Mouse (Mus musculus): ENCODE data around the gene Gpc6.
A peak's percentile ranks its signal among the peaks of the same experiment; 100 is the strongest.

Gene Gpc6

DNA sequence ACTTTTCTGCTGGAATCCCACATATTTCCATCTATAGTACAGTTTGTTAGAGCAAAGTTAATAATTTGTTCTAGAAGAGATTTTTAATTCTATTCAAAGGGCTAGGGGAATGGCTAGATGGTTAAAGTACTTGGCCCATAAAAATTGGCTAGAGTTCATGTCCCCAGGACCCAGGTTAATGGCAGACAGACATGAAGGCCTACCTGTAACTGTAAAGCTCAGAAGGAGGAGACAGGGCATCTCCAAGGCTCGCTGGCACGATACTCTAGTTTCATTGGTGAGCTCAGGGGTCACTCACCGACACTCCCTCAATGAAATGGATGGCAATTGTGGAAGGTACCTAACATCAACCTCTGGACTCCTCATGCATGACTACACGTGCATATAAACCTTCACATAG, 725.0 kb downstream of the Gpc6 start:
- no peak for DNase-seq

DNA sequence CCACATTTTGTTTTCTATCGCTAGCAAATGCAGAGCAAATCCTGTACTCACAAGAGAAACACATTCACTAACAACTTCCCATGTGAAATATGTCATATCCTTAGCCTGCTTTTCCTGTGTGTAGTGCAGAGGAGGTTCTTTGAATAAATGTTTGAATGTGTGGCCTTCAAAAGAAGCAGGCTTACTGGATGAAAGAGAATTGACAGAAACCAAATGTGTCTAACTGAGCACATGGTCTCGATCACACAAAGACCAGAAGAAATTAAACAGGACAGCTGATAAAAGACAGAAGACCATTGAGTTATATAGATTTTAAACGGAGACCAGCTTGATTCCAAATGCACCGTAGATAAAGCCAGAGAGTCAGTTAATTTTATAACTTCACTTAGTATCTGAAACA, 726.2 kb downstream of the Gpc6 start:
- no peak for DNase-seq

DNA sequence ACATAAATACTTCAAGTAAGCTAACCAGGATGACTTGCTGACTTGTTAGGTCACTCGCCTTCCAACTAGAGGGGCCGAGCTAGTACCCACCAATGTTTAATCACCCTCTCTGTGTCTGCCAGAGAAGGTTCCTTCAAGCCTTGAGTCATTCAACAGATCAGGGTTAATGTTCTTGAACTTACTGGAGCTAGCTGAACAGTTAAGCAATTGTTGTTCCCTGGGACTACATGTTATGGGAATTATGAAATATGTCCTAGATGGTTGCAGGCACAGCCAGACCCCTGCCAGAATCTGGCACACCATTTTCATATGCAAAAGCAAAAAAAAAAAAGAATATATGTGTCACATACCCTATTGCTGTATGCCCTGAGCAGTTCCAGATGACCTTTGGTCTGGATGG, 726.8 kb downstream of the Gpc6 start:
- DNase-seq, result no peak

DNA sequence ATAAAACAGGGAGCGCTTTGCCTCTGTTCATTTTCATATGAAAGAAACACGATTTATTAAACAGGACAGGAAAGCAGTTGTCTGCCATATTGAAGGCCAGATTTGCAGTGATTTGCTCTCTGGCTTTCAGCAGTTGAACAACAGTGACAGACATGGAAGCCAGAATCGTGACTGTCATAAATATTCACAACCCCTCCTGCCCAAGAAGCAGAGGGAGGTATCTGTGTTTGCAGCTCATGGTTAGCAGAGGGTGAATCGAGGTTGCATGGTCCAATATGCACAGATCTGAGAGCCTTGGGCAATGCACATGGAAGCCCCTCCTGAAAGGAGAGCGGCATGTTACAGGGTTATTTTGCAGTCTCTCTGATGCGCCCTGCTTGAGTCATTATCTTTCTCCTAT, 730.3 kb downstream of the Gpc6 start:
- DNase-seq, result no peak

DNA sequence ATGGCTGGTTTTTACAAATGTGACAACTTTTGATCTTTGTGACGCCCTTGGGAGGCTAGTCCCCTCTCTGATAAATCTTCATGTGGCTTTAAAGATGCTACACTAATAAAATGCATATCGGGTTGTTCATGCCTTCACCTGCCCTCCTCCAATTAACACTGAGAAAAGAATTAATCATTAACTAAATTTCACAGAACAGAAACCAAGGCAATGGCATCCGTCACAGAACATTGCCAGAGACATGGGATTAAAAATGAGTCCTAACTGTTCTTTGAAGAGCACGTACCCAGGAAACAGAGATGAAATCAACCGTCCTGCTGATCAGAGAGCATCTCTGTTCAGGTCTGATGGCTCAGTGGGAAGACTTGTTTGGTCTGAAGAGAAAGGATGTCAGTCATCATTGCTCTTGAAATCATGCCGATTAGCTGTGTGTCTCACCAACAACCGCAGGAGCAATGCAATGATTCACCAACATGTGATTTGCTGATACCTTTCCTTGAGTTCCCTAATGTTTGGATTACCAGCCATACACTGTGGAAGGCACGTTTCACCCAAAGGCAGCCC, 734.2 kb downstream of the Gpc6 start:
- DNase-seq, result no peak

DNA sequence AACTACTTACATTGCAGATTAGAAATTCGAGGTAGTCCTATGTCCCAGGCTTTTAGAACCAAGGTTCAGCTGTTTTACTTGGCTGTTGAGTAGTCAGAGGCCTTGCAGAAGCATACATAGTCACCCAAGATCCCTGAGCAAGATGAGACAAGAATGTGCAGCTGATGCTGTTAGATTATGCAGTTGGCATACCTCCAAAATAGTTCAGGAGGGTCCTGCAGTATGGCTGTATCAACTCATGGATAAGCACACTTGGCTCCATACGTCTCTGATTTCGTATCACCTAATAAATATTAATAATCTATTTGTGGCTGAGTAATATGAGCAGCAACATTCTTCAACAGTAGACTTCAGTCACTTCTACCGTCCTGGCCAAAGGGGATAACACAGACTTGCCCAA, 737.1 kb downstream of the Gpc6 start:
- DNase-seq, result no peak

DNA sequence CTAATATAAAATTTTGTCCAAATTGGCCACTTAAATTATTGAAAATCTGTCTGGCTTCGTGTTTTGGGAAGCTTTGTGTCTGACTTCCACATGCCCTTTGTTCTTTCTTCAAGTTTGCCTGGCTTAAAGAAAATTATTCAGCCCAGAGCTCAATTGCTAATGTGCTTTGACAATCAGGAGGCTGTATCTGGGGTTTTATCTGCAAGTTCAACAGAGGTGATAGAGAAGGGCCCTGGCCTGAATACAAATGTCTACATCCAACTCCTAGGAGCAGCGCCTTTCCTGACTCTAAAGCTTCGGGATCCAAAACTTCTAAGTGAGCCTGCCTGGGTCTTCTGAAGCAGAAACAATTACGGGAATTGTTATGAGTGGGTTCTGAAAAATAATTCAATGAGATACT, 739.7 kb downstream of the Gpc6 start:
- no peak for DNase-seq

DNA sequence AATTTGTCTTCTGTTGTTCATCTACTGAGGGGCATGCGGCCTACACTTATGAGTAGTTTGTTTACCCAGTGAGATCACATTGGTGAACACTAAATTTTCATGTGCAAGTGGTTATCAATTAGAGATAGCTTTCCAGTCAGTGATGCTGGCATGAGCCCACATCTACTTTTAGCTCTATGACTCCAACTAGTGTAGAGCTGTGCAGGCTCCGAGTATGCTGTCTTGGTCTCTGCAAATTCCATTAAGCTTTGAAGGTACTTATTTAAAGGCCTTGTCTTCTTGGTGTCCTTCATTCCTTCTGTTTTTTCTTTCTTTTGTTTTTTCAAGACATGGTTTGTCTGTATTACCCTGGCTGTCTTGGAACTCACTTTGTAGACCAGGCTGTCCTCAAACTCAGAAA, 741.0 kb downstream of the Gpc6 start:
- DNase-seq, result no peak

DNA sequence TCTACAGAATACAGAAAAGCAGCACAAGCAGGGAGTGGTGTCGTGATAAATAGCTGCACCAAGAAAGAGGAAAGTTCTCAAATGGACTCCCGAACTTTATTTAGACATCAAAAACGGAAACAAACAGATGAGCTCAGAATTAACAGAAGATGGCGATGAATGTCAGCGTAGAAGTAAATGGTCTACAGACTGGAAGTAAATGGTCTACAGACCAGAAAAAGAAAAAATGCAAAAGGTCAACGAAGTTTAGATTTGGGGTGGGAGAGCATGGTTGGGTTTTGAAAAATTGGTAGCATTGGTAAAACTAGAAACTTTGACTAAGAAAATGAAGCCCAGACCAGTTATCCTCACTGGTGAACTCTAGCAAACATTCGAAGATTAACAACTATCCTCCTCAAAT, 748.4 kb downstream of the Gpc6 start:
- no peak for DNase-seq

DNA sequence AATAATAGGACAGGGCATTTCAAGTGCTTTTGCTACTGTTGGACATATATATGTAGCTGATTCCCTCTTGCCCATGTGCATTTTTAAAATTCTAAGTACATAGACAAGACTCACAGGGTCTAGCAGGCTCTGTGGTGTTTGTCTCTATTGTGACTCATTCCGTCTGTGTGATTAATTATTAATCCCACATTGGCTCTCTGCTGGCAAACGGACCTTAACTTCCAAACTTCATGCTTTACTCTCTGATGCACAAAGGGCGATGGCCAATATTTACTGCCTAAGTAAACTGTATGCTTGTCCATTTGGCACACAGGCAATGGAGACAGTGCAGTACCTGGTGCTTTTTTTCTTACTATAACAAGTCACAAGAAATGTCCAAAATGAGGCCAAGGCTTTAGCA, 749.4 kb downstream of the Gpc6 start:
- DNase-seq, result no peak

DNA sequence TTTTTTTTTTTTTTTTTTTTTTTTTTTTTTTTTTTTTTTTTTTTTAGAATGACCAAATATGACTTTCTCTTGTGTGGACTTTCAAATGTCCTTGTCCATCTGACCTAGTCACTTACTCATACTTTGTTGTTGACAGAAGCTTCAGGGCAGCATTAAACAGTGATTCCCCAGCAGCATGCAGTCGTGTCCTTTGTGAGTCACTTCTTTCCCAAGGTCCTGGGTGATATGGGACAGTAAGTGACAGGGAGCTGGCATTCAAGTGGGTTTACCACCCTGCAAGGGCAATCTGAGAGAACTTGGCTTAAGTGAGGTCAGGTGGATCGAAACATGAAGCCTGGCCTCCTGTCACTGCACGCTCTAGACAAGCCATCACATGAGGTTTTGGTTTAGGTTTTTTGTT, 754.8 kb downstream of the Gpc6 start:
- no peak for DNase-seq

DNA sequence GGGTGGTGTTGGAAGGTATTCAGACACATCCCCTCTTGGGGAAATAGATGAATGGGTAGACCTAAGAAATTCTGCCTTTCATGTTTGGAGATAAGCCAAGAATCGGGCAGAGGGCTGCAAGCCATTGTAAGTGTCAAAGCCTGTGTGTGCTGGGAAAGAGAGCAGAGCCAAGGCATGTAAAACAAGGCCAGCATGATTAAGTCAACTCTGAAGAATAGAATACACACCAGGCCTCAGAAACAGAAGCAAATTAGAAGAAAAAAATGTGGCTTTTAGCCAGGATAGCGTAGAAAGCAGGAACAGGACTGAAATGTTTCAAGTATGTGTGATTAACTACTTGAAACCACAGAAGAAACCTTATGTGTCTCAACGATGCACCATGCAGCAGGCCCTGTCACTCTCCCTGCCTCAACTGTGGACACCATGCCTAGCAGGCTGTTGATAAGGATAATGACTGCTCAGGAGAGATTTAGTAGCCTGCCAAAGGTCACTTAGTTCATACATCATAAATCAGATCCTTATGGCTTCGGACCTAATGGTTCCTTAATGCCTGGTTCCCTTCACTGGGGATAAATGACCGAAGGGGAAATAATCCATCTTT, 756.3 kb downstream of the Gpc6 start:
- DNase-seq, result no peak

DNA sequence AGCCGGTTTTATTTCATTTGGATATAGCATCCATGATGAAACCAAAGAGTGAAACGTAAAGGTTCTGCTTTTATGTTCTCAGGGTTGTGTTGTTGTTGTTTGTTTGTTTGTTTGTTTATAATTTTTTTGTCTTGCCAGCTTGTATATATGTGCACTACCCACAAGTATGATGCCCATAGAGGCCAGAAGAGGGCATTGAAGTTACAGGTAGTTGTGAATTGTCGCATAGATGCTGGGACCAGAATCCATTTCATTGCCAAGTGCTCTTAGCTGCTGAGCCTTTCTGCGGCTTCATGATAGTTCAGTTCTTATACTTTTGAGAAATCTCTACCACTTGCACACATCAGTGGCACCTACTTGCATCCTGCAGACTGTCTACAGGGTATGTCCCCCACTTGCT, 758.0 kb downstream of the Gpc6 start:
- no peak for DNase-seq

DNA sequence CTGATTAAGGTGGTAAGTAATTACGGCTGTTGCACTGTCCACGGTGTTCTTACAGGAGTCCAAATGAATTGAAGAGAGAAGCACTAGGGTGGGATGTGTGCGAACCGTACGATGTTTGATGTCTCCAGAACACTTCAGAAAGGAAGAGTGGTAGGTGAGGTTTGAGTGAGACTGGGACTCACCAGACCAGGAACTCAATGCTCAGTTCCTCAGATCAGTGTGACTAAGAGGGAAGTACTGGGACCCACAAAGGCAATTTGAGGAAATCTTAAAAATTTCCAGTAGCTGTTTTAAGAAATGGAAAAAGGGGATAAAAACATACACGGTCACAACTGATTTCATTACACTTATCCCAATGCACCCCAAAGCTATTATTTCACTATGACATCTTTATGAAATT, 764.7 kb downstream of the Gpc6 start:
- DNase-seq, result no peak

DNA sequence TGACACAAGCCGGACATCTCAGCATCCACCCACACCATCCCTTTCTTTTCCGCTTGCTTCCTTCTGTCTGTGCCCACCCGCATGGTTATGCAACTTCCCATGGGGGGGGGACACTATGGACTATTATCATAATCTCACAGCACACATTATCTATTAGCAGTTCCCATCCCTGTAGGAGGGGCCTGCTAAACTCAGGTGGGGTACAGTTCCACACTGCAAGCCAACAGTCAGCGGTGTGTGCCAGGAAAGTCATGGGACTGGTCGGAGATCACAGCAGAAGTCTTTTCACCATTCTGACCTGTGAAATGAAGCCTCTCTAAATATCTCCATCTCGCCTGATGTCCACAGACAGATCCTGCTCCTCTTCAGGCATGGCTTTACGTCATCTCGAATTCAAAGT, 770.5 kb downstream of the Gpc6 start:
- no peak for DNase-seq

DNA sequence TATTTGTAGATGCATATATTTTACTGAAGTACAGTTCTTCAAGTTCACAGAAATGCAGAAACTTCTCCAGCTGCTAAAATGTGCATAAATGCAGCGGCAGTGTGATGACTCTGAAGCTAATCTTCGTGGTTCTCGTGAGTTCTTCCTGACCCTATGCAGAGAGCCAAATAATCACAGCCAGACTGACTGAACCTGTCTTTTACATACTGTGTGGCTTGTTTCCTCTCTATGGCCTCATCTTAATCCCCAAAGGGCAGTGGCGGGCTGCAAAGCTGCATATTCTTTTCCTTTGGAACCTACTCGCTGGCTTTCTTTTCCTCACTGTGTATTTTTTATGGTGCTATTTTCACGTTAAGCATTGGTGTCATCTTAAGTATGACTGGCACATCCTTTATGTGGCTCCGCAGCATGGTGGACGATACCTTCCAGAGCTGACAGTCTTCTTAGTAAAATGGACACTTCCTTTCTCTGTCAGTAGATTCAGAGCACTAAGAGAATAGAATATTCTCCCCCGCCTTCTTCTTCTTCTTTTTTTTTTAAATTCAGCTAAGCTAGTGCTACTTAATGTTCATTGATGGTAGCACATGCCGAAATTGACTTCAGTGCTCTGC, 775.7 kb downstream of the Gpc6 start:
- no peak for DNase-seq

DNA sequence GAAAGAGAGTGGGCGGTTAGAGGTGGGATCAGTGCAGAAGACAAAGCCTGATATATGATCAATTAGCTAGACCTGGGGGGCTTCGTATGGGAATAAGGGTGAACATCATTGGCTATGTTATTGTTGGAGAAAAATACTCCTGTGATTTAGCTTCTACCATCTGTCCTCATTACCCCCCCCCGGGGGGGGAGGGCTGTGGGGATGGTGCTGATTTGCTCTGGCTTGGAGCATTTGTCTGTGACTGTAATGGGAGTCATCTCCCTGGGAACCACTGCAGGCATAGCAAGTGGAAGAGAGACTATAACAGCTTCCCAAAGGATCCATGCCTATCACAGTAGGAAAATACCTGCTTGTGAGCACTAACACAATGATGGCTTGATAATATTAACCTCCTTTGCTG, 783.7 kb downstream of the Gpc6 start:
- DNase-seq, result no peak

DNA sequence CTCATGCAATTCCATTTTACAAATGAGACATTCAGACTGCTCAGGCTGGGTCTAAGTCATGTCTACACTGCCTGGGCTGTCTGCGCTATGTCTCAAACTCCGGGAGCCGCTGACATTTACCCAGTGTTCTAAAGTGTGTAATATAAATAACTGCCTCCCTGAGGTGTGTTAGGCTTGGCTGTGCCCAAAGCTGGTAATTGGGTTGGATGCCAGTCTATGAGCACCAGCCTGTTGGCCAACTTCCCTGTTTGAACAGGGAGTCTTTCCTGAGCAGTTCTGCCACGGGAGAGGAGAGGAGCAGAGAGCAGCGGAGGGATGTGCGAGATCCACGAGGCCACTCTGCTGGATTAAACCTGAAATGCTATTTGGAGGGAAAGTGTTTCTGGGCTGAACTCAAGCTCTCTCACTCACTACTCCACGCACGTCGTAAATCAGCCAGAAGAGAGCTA, 785.4 kb downstream of the Gpc6 start:
- peak; percentile 46 for DNase-seq

DNA sequence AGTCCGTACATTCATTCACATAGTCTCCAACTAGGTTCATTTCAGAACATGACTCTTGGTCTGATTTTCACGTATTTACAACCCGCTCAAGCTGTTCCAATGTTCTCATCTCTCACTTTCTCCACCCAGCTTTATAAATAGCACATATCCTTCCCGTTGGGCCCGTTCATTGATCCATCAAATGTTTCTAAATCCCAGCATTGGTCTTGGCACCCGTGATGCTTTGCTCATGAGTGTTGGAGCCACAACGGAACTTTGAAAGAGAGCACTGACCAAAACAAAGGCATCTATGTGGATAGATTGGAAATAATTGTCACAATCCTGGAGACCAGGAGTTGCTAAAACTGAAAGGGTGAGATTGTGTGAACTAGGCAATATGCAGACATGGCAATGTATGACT, 787.2 kb downstream of the Gpc6 start:
- DNase-seq, result peak; percentile 3

DNA sequence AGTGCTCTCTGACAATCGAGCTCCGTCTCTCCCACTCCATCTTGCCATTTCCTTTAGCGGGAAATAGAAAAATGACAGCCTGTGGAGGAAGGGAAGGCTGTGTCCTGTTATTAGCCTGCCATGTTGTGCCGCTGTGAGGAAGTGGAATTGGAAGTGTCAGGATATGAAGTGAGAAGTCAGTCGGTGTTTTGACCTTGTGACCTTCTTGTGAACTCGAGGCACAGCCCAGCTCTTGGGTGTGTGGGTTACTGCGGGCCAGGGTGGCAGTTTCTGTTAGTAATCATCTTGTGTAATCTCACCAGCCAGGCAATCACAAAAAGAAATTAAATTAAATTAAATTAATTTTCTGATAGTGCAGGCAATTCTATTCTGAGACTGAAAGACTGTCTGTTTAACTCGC, 789.0 kb downstream of the Gpc6 start:
- DNase-seq, result peak; percentile 2

DNA sequence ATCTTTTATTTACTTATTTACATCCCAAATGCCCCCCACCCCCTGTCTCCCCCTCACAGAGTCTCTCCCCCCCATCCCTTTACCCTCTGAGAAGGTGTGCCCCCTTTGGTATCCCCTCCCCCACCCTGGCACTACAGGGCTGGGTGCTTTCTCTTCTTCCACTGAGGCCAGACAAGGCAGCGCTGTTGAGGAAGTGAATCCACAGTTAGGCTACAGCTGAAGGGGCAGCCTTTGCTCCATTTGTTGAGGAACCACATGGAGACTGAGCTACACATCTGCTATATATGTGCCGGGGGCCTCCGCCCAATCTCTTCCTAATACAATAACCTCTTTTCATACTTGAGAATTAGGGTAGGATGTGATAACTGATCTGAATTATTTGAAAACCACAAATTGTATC, 791.2 kb downstream of the Gpc6 start:
- no peak for DNase-seq

DNA sequence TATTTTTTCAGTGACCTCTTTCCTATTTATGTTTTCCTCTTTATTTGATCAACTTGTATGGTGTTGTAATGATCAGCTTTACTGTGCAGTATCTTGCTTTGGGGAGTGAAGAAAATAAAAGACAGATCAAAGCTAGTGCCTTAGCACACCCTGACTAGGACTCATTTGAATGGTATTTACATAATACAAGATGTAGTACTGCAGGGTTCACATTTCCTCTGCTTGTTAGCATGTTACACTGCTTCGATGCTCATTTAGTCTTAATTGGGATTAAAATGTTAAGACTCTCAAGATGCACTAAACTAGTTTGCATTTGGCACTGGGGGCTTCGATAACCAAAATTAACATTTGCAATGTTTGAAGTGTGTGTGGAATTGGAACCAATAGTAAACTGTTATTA, 803.6 kb downstream of the Gpc6 start:
- no peak for DNase-seq

DNA sequence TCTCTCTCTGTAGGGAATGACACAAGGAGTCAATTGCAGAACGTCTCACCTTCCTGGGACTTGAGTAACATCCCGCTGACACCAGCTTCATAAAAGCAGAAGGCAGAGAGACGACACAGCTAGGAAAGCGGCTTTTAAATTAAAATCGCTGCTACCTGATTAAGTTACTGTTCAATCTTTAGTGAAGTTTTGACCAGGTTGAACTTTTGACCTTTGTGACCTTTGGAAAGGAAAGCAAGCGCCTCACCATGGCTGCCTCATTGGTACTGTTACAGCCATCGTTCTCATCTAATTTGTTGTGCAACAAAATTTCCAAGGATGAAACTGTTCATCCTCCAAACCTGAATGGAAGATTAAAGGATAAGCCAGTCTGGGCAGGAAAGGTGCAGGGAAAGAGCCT, 830.1 kb downstream of the Gpc6 start:
- DNase-seq, result no peak

DNA sequence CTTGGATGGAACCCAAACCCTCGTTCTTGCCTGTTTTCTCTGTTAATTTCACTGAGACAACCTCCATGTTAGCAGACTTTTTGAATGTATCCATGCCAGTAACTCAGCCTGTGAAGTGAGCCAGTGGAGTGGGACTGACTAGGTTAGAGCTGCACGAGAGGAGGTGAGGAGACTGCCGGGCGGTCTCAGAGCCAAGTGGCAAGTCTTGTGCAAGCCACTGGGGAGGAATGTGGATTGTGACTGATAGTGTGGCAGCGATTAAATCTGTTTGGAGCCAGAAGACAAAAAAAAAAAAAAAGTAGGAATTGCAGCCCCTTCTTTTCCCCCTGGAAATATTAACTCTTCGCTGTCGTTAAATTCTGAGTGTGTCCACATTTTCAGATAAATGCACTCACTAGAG, 831.4 kb downstream of the Gpc6 start:
- DNase-seq, result peak; percentile 5

DNA sequence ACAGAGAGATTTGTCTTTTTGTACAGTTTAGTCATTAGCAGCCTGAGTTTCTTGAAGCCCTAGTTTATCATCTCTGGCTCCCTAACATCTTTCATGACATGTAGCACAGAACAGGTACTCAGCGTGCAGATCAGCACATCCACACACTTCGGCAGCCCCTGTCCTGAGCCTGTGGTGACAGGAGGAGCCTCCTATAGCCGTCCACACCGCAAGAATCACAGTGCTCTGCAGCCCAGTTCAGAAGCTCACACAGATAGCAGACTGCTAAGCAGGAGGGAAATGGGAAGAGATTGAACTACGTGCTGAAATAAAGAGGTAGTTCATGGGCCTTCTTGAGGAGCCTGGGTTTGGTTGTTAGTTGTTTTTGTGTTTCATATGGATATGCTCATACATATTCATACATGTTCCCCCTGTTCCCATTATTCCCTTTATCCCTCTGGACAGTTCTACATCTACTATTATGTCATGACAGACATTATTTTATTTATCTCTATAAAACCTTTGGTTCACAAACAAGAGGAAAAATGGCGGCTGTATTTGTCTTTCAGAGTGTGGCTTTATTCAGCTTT, 832.8 kb downstream of the Gpc6 start:
- no peak for DNase-seq

Measured in lung, postnatal 36 days (tissue).